Mouse (Mus musculus) E14TG2a.4 (cell line): ENCODE measurements around the gene Rell1.

Experiments used
- CTCF ChIP-seq: conservative IDR thresholded peaks from 2 replicates; pipeline ENCODE4 v1.5.1; 2014; ENCODE audit warnings: low read length
- NANOG ChIP-seq: IDR thresholded peaks from 2 replicates; pipeline ENCODE4 v1.6.1; 2014; ENCODE audit warnings: borderline replicate concordance, low read length, mixed read lengths

DNA sequence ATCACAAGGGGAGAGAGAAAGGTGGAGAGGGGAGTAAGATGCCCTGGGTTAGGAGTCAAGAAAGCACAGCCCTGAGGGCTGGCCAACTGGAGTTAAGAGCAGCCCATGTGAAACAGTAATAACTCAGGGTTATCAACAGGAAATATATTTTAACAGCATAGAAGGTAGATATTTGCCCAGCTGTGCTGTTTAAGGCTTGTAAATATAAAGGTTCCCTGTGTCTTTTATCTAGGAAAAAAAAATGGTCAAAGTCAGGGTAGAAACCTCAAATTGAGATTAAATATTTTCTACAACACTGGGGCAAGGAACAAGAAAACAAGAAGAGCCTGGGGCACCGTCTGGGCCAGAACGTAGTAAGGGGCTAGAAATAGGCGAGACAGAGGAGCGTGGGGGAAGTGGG lies 61.2 kb downstream of the Rell1 start:
- TF ChIP-seq CTCF (no peak), NANOG (no peak)
